Mouse (Mus musculus): Measurements from ENCODE around the gene Dnajb13.

The Dnajb13 gene

DNA sequence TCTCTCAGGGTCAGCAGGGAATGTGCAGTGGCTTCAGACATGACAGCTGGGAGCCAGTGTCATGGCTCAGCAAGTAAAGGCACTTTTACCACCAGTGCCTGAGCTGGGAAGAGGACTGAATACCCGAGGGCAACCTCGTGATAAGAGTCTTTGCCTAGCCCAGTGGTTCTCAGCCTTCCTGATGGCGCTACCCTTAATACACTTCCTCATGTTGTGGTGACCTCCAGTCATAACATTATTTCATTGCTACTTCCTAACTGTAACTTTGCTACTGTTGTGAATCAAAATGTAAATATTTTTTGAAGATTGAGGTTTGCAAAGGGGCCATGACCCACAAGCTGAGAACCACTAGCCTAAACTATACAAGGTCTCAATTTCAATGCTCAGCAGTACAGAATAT, 6.1 kb downstream of the Dnajb13 start:
- DNase-seq (ENCODE audit: low spot score): no peak

GRCm38 (mm10) chr7:100506494-100506893, 8.3 kb downstream of the Dnajb13 start:
- DNase-seq (ENCODE audit: low spot score): no peak

DNA sequence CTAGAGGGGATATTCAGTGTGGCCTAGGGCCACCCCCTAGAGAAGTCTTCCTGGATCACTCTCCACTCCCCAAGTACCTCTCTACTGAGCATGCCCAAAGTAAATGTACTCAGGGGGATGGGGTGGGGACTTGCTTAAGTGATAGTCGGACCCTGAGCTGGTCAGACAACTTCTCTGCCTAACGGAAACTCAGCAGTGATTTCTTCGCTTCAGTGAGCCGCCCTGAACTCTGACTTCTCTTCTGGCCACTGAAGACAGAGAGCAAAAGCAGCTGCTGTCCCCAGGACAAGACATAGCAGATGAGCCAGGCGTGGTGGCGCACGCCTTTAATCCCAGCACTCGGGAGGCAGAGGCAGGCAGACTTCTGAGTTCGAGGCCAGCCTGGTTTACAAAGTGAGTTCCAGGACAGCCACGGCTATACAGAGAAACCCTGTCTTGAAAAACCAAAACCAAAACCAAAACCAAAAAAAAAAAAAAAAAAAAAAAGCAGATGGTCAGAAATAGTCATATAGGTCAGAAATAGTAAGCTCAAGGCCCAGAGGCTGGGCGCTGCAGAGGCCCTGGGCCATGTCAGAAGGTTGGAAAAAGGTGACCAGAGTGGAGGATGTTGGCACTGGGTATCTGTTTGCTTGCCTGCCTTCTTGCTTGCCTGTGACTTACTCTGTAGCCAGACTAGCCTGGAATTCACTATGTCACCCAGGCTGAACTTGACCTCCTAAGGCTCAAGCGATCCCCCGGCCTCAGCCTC, 9.8 kb downstream of the Dnajb13 start:
- no peak for DNase-seq (ENCODE audit: low spot score)

DNA sequence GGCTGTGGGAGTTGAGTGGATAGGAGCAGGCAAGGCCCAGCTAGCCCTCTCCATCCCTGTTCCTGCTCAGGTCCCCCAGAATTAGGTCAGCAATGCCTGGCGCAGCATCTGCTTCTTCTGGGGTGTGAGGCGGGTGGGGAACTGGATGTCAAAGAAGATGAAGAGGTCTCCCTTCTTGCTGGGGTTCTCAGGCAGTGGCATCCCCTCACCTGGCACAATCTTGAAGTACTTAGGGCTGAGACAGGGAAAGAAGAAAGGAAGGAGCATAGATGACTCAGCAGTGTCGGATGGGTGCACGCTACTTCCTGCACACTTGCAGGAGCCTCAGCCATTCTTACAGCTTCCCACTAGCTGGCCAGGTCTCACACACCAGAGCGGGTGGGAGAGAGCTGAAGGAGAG, 11.7 kb downstream of the Dnajb13 start:
- DNase-seq (ENCODE audit: low spot score): no peak

- no peak for DNase-seq (ENCODE audit: low spot score)
Measured at GRCm38 (mm10) chr7:100502374-100502922, 12.3 kb downstream of the Dnajb13 start.

DNA sequence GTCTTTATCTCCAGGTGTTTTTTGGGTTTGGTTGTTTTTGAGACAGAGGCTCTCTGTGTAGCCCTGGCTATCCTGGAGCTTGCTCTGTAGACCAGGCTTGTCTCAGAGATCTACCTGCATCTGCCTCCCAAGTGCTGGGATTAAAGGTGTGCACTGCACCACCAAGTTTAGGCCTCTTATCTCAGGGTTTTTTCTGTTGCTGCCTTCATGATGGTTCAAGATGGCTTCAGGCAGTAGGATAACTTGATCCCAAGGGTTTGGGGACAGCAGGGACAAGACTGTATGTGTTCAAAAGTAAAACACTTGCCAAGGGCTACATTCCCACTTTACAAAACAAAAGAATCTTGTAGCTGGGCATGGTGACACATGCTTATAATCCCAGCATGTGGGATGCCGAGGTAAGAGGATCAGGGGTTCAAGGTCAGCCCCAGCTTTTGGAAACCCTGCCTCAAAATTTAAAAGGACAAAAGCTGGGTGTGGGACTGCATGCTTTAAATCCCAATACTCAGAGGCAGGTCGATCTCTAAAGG, 12.9 kb downstream of the Dnajb13 start:
- DNase-seq (ENCODE audit: low spot score): no peak

DNA sequence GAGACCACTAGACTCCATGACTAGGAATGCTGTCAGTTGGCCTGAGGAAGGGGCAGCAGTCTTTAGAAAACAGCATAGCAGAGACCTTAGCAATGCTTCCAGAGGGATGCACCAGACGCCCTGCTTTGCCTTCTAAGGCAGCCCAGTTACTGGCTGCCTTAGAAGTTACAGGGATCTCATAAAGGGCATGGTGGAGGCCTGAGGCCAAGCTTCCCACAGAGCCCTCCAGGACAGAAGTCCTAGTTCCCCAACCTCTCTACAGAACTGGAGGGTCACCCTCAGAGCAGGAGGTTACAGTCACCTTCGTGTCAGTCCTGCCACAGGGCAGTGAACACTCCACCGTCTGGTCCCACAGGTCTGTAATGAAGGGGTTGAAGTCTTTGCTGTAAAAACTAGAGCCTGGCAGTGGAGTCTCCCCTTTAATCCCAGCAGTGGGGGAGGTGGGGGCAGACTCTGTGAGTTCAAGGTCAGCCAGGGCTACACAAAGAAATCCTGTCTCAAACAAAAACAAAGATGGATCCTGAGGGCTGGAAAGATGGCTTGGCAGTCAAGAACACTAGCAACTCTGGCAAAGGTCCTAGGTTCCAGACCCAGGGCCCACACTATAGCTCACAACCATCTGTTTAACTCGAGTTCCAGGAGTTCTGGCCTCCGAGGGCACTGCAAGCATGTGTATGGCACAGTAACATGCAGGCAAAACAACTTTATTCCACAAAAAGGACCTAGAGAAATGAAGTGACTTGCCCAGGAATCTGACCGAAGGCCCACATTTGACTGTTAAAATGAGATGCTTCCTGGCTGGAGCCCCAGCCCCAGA, 13.5 kb downstream of the Dnajb13 start:
- DNase-seq (ENCODE audit: low spot score): no peak

DNA sequence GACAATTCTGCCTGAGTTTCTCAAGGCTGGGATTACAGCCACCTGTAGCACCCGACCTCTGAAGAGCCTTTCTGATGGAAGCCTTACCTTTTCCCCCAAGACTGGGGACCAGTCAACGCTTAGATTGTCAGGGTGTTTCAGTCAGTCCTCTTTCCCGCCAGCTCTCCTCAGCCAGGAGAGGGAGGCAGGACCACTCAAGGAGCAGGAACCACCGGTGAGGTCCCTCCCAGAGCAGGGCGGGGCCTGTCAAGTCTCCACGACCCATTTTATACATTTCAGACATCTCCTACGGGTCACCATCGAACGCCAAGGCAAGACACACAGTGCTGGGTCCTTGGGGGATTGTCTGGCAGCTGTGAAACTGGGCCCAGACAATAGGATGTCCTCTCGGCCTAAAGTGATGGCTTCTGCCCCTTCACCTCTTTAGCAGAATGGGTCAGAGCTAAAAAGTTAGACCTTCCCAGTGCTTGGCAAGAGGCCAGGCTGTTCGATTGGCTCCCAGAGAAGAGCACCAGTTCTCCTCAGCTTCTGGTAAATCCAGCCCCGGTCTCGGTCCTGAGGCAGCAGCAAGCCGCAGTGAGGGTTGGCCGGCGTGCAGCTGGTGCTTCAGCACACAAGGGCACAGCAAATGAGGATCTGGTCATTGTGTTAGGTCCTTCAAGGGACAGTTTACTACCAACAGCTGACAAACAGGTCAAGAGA, 14.3 kb downstream of the Dnajb13 start:
- DNase-seq (ENCODE audit: low spot score): no peak

- DNase-seq (ENCODE audit: low spot score): no peak
Measured at GRCm38 (mm10) chr7:100499465-100499864, 15.3 kb downstream of the Dnajb13 start.

GRCm38 (mm10) chr7:100497982-100498381, 16.8 kb downstream of the Dnajb13 start:
- no peak for DNase-seq (ENCODE audit: low spot score)

DNA sequence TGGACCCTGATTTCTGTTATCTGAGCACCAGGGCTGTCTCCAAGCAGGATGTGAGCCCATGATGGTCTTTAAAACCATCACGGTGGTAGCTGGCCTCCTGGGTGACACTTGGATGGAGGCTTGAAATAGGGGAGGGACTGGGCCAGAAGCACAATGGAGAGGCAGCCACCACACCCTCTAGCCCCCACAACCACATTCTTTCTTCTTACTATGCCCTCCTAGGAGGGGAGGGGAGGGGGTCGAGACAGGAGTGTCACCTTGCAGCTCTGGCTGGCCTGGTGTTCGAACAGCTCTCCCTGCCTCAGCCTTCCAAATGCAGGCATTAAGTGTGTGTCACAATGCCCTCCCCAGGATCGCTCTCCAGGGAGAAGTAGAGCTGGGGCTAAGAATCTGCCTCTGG, 17.4 kb downstream of the Dnajb13 start:
- no peak for DNase-seq (ENCODE audit: low spot score)

DNA sequence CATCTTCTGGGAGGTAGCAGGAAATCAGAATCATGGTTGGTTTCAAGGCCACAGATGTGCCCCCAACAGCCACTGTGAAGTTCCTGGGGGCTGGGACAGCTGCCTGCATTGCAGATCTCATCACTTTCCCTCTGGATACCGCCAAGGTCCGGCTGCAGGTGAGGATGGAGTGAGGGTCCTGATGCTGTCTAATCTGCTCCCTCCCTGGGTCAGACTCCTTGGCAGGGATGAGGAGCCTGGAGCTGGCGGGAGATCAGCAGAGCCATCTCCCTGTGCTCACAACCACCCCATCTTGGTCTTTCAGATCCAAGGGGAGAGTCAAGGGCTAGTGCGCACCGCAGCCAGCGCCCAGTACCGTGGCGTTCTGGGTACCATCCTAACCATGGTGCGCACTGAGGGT, 18.0 kb downstream of the Dnajb13 start:
- DNase-seq (ENCODE audit: low spot score): no peak

GRCm38 (mm10) chr7:100496371-100496770, 18.4 kb downstream of the Dnajb13 start:
- no peak for DNase-seq (ENCODE audit: low spot score)

- peak; percentile 96 for DNase-seq (ENCODE audit: low spot score)
Measured at GRCm38 (mm10) chr7:100495581-100496251, 19.0 kb downstream of the Dnajb13 start.

GRCm38 (mm10) chr7:100495042-100495441, 19.7 kb downstream of the Dnajb13 start:
- DNase-seq (ENCODE audit: low spot score): no peak

DNA sequence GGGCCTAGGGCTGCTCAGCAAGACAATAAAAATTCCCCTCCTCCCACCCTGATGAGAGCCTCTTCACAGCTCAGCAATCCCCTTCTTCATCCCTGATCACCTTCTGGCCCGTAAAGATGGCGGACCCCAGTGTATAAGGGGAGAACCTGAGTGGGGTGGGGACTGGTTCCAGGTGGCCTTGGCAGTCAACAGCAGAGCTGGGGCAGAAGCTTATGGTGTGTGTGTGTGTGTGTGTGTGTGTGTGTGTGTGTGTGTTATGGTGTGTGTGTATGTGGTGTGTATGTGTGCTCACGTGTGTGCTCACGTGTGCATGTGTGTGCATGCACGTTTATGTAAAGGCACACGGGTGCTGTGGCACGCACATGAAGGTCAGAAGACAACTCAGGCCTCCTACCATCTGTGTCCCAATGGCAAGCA, 20.3 kb downstream of the Dnajb13 start:
- peak; percentile 39 for DNase-seq (ENCODE audit: low spot score)

DNA sequence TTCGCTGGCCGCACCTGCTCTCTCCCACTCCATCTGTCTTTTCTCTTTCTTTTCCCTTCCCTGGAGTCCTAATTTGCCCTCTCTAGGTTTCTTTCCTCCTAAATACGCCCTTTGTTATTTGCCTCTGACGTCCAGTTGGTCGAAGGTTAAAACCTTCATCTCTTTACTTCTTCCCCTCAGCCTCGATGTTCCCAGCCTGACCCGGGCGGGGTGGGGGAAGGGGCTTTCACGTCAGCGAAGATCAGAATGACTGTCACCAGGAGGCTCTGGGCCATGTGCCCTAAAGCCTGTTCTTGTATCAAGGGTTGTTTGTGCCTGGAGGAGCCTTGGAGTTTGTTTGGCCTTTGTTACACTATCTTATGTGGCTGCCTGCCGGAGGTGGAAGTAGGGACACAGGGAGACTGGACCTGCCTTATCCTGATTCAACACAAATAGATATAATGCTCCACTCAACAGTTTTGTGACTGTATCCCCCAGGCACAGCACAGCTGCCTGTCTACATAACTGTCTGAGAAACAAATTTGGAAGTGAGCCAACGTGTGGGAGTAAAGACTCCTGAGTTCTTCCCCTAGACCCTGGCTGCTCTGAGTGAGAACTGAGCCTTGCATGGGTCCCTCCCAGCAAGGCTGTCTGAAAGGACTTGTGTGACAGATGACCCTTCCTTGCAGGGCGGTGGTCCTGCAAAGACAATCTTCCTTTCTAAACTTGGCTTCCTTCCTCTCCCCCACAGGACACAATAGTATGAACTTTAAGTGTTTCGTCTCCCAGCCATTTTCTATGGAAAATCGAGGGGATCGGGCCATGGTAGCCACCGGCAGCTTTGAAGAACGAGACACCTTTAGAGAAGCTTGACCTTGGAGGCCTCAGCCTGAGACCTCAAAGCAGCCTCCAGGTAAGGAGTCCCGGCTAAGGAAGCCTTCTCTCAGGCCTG, 21.0 kb downstream of the Dnajb13 start:
- DNase-seq (ENCODE audit: low spot score): peak; percentile 65

DNA sequence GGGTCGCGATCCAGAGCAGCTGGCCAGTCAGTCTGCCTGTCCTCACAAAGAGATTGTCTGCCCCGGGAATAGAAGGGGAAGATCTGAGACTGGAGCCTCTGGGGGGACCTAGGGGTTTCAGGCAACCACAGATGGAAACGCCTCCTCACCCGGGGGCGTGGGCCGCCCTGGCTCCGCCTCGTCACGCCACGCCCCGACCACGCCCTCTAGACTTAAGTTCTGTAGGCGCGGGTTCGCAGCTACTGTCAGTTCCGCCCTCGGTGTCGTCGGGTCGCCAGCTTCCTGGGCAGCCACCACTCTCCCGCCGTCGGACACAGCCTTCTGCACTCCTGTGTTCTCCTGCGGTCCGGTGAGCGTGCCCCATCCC, 21.7 kb downstream of the Dnajb13 start, which contains the start of gene Ucp2:
Ucp2 (plus strand) TSS at position 221 of the 367 bp plus-strand sequence.
- peak; percentile 90 for DNase-seq (ENCODE audit: low spot score)

- peak; percentile 26 for DNase-seq (ENCODE audit: low spot score)
Measured at GRCm38 (mm10) chr7:100492391-100493116, 22.2 kb downstream of the Dnajb13 start.
